Mouse (Mus musculus): ENCODE results near the gene Stk32b. TPM values are rescaled to one million over a fixed set of nuclear protein-coding genes. Genes with fewer than 3 reads are reported as not detected.
A peak's percentile ranks its signal among the peaks of the same experiment; 100 is the strongest.

Gene Stk32b
- polyA plus RNA-seq, 1 experiment from 2014 or later: 0.35 TPM

DNA sequence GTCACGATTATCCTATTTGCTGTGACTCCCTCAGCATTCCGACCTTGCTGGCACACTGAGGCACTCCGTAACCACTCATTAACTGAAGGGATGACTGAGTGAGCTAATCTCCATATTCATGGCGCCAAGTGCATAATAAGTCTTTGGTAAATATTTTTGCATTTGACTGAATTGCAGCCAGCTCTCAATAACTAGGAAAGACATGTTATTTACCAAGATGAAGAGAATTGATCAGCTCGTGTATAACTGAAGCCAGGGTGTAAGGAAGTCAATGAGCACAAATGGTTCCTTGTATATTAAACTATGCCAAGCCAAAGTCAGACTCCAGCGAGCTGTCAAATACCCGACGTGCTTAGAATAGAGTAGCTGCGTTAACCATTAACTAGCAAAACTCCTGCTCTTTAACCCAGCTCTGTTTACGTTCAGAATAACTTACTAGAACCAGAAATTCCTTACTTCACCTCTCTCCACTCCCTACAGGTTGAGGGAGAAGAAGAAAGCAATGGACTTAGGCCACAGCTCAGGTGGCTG, 66.2 kb downstream of the Stk32b start:
- Histone ChIP-seq H3K36me3 (no peaks in the 10 kb centered on the region), H3K4me2 (replicated peaks) (0 out of 2 replicates have a peak overlapping the region, but pooled peaks have one; percentile 3), H3K4me1 (replicated peaks) (no peaks in the 10 kb centered on the region), H3K4me3 (replicated peaks) (no peak overlapping the region), H3K9me3 (no peaks in the 10 kb centered on the region), H3K9ac (no peak overlapping the region), H3K27ac (peak overlapping the region; percentile 38), H3K27me3 (replicated peaks) (no peaks in the 10 kb centered on the region)
- ATAC-seq: peak; percentile 96
- WGBS: 51% methylated on average over 10 of the region's 10 CpGs

DNA sequence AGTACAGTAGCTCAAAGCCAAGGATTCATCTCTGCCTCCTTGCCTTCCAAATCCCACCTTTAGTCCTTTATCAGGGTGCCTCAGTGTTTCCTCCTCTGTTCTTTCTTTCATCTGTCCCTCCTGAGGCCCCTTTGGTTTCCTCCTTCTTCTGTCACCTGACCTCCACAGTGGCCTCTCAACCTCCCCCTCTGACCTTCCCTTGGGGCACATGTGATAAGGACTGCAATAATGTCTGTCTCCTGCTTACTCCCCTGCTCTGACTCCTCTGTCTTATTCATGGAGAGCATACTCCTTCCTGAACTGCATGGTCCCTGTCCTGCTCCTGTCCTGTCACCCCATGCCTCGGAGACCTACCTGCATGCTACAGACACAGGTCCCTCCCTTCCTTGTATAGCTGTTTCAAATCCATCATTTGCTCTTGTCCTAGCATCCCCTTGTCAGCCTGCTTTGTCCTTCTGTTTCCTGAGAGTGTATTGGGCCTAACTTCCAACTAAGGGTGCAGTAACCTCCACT, 66.8 kb downstream of the Stk32b start:
- 53% methylated on average over 1 of the region's 1 CpGs for WGBS
- no peak overlapping the region for H3K9ac ChIP-seq
- H3K4me1 ChIP-seq (replicated peaks): no peaks in the 10 kb centered on the region
- ATAC-seq: peak; percentile 52
- no peaks in the 10 kb centered on the region for H3K9me3 ChIP-seq
- H3K4me3 ChIP-seq (replicated peaks): no peak overlapping the region
- 0 out of 2 replicates have a peak overlapping the region, but pooled peaks have one; percentile 3 for H3K4me2 ChIP-seq (replicated peaks)
- no peak overlapping the region for H3K27ac ChIP-seq
- H3K27me3 ChIP-seq (replicated peaks): no peaks in the 10 kb centered on the region
- H3K36me3 ChIP-seq: no peaks in the 10 kb centered on the region

DNA sequence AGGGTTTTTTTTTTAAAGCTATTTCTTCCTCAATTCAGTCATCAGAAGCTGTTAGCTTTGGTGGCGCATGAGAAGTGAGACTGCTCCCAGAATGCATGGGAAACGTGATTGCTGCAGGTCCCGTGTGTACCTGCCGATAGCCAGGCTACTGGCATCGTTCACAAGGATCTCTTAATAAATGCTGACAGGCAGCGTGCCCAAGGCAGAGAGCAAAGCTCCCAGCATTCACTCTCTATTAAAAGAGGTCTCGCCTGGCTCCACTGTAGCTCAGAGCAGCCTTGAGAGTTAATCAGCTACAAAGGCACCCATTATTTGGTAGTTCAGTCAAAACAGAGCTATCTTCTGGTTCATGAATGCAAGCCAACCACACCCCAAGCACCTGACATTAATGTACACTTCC, 72.9 kb downstream of the Stk32b start:
- Histone ChIP-seq H3K9ac (no peak overlapping the region), H3K27ac (no peak overlapping the region), H3K4me3 (replicated peaks) (no peak overlapping the region), H3K4me1 (replicated peaks) (no peaks in the 10 kb centered on the region), H3K4me2 (replicated peaks) (no peak overlapping the region), H3K27me3 (replicated peaks) (no peaks in the 10 kb centered on the region), H3K36me3 (no peaks in the 10 kb centered on the region), H3K9me3 (no peaks in the 10 kb centered on the region)
- 80% methylated on average over 7 of the region's 7 CpGs for WGBS
- no peak for ATAC-seq

DNA sequence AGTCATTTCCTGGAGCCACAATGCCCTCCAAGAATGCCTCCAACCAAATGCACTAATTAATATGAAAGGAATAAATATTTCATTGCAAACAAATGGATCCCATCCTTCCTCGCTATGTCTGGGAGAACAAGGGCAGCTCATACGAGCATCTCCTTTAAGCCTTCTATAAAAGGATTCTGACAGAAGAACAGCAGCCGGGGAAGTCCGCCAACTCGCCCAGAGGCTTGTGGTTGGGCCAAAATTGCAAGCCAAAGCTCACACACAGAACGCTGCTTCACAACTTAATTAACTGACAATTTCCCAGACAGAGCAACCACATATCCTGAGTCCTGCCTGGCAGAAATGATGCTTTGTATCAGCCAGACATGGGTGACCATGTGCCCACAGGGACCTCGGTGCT, 74.5 kb downstream of the Stk32b start:
- no peak for ATAC-seq
- H3K4me2 ChIP-seq (replicated peaks): no peak overlapping the region

DNA sequence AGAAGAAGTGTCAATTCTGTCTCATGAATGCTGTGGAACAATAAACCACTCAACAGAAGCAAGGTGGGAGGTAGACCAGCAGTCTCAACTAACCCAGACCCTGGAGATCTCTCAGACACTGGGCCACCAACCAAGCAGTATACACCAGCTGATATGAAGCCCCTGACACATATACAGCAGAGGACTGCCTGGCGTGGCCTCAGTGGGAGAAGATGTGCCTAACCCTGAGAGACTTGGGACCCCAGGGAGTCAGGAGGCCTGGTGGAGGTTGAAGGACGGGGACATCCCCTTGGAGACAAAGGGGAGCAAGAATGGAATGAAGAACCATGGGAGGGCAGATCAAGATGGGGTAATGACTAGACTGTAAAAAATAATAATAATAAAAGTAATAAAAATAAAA, 82.2 kb downstream of the Stk32b start:
- H3K36me3 ChIP-seq: no peaks in the 10 kb centered on the region
- H3K4me3 ChIP-seq (replicated peaks): no peak overlapping the region
- H3K4me1 ChIP-seq (replicated peaks): no peaks in the 10 kb centered on the region
- no peak overlapping the region for H3K27ac ChIP-seq
- 0 out of 2 replicates have a peak, but pooled peaks cover 3% of the 10 kb centered on the region for H3K9me3 ChIP-seq
- WGBS: 78% methylated on average over 2 of the region's 2 CpGs
- no peaks in the 10 kb centered on the region for H3K27me3 ChIP-seq (replicated peaks)
- H3K9ac ChIP-seq: no peak overlapping the region
- H3K4me2 ChIP-seq (replicated peaks): no peak overlapping the region
- no peak for ATAC-seq

More for the DNA sequence above, 74.5 kb downstream of the Stk32b start:
- Histone ChIP-seq H3K9ac (no peak overlapping the region), H3K27me3 (replicated peaks) (no peaks in the 10 kb centered on the region), H3K4me1 (replicated peaks) (no peaks in the 10 kb centered on the region), H3K36me3 (no peaks in the 10 kb centered on the region), H3K27ac (no peak overlapping the region), H3K9me3 (no peaks in the 10 kb centered on the region), H3K4me3 (replicated peaks) (no peak overlapping the region)
- 80% methylated on average over 7 of the region's 7 CpGs for WGBS

DNA sequence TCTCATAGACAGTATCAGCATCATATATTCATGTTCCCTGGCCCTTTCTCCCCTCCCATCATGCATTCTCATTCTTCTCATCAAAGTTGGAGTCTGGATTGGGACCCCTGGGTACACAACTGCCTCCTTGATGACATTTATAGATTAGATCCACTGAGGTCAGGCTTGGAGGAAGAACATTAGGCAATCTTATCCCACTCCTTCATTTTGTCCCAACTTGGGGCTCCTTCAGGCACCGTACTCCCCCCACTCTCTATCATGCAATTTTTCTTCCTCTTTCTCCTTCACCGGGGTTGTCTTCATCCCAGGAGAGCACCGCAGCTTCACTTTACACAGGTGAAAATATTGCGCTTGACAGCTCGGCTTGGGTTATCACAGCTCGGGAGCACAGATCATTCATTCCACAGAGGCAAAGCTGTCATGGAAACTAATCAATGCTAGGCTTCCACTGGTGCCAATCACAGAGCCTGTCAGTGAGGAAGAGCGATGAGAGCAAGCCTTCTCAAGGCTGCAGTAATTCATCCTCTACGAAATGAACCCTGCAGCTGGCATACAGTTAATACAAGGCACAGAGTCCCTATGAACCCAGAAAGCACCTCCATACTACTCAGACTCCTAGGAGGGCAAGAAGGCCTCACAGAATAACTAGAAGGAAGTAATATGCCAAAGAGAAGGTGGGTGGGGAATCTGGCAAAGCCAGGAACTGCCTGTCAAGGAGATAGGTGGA, 89.4 kb downstream of the Stk32b start:
- Histone ChIP-seq H3K27me3 (replicated peaks) (no peaks in the 10 kb centered on the region), H3K27ac (no peak overlapping the region), H3K4me1 (replicated peaks) (no peaks in the 10 kb centered on the region), H3K9ac (no peak overlapping the region), H3K4me3 (replicated peaks) (no peak overlapping the region), H3K36me3 (no peaks in the 10 kb centered on the region), H3K4me2 (replicated peaks) (no peak overlapping the region), H3K9me3 (0 out of 2 replicates have a peak, but pooled peaks cover 3% of the 10 kb centered on the region)
- no peak for ATAC-seq
- 86% methylated on average over 8 of the region's 8 CpGs for WGBS

DNA sequence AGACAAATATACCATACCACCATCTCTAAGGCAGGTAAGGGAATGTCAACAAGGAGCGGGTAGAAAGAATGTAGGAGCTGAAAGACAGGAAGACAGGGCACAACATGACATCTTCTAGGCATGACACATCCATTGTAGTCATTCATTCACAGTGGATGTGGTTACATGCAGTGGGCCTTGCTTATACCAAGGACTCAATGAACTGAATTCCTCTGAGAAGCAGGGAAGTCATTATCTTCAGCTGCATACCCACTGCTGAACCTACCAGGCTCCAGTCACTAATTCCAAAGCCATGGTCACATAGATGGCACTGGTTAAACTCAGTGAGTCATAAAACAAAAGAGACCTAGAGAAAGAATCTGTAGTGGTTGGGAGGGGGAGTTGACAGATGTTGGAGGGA, 105.1 kb downstream of the Stk32b start:
- Histone ChIP-seq H3K9ac (no peak overlapping the region), H3K27me3 (replicated peaks) (no peaks in the 10 kb centered on the region), H3K4me3 (replicated peaks) (no peak overlapping the region), H3K27ac (no peak overlapping the region), H3K36me3 (no peaks in the 10 kb centered on the region), H3K9me3 (no peaks in the 10 kb centered on the region), H3K4me1 (replicated peaks) (no peaks in the 10 kb centered on the region), H3K4me2 (replicated peaks) (no peak overlapping the region)
- WGBS: 75% methylated on average over 1 of the region's 1 CpGs
- ATAC-seq: no peak

DNA sequence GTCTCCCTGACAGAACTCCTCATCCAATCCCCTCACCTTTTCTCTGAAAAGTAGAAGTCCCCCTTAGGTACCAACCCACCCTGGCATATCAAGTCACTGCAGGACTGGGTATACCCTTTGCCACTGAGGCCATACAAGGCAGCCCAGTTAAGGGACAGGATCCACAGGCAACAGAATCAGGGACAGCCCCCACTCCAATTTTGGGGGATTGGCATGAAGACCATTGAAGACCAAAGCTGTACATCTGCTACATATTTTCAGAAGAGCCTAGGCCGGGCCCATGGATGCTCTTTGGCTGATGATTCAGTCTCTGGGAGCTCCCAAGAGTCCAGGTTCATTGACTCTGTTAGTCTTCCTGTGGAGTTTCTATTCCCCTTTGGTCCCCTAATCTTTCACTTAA, 117.4 kb downstream of the Stk32b start:
- ATAC-seq: no peak

DNA sequence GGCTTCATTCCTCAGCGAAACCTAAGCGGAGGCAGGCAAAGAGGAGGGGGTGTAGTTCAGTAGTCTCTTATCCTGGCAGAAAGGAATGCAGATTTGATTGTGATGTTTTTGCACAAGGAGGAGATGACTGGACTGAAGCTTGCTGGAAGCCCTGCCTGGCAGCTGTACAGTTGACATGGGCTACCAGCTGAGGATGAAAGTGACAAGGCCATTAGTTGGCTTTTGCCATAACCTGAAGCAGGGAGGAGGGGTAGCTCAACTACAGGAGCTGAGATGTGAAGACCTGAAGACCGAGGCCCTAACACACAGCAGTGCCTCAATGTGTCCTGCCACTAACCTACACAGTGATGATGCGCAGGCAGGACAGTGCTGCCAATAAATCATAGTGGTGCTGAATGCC, 118.7 kb downstream of the Stk32b start:
- no peak for ATAC-seq
- Histone ChIP-seq H3K9me3 (no peaks in the 10 kb centered on the region), H3K4me1 (replicated peaks) (no peaks in the 10 kb centered on the region), H3K27ac (no peak overlapping the region), H3K9ac (no peak overlapping the region), H3K4me2 (replicated peaks) (no peak overlapping the region), H3K36me3 (no peaks in the 10 kb centered on the region), H3K4me3 (replicated peaks) (no peak overlapping the region), H3K27me3 (replicated peaks) (no peaks in the 10 kb centered on the region)
- 82% methylated on average over 4 of the region's 4 CpGs for WGBS

More for the DNA sequence above, 117.4 kb downstream of the Stk32b start:
- Histone ChIP-seq H3K9me3 (no peaks in the 10 kb centered on the region), H3K36me3 (no peaks in the 10 kb centered on the region), H3K4me2 (replicated peaks) (no peak overlapping the region), H3K9ac (no peak overlapping the region), H3K27ac (no peak overlapping the region), H3K4me1 (replicated peaks) (no peaks in the 10 kb centered on the region), H3K4me3 (replicated peaks) (no peak overlapping the region), H3K27me3 (replicated peaks) (no peaks in the 10 kb centered on the region)
- WGBS: 80% methylated on average over 1 of the region's 1 CpGs

DNA sequence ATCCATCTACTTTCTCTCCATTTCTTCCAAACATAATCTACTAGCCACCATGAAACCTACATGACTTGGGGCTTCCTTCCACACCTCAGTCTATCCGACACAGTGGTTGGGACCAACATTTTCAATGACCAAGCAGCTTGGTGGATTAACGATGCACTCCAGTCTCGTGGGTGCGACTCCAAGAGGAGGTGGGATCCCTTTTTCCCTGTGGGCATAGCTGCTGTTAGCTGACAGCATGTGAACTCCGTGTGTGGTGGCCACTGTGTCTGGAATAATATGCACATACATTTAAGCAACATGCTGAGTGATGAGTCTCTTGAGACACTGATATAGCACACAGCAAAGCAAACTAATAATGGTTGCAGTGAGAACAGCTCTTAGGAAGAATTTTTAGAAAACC, 124.6 kb downstream of the Stk32b start:
- Histone ChIP-seq H3K27me3 (replicated peaks) (no peaks in the 10 kb centered on the region), H3K36me3 (no peaks in the 10 kb centered on the region), H3K9me3 (no peaks in the 10 kb centered on the region), H3K4me1 (replicated peaks) (no peaks in the 10 kb centered on the region), H3K4me2 (replicated peaks) (no peak overlapping the region), H3K27ac (no peak overlapping the region), H3K9ac (no peak overlapping the region), H3K4me3 (replicated peaks) (no peak overlapping the region)
- no peak for ATAC-seq
- WGBS: 87% methylated on average over 5 of the region's 5 CpGs

DNA sequence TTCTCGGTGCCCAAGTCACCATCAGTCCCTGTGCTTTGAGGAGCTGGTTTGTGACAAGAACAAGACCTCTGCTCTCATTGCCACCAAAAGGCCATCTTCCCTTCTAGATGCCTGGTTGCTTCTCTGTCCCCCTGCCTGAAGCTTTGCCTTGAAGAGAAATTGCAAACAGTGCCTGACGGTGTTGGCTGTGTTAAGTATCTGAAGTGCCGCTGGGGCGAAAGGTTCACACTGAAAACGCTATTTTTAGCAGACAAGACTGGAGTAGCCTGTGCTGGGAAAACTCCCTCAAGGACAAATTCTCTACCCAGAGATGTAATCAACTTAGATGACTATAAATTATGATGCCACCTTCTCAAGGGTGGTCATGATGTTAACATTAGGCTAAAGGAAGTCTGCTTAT, 129.1 kb downstream of the Stk32b start:
- H3K9me3 ChIP-seq: no peaks in the 10 kb centered on the region
- H3K27ac ChIP-seq: no peak overlapping the region
- H3K4me1 ChIP-seq (replicated peaks): no peaks in the 10 kb centered on the region
- H3K36me3 ChIP-seq: no peaks in the 10 kb centered on the region
- 38% methylated on average over 5 of the region's 5 CpGs for WGBS
- no peak overlapping the region for H3K4me3 ChIP-seq (replicated peaks)
- no peaks in the 10 kb centered on the region for H3K27me3 ChIP-seq (replicated peaks)
- H3K4me2 ChIP-seq (replicated peaks): no peak overlapping the region
- no peak for ATAC-seq
- H3K9ac ChIP-seq: no peak overlapping the region

DNA sequence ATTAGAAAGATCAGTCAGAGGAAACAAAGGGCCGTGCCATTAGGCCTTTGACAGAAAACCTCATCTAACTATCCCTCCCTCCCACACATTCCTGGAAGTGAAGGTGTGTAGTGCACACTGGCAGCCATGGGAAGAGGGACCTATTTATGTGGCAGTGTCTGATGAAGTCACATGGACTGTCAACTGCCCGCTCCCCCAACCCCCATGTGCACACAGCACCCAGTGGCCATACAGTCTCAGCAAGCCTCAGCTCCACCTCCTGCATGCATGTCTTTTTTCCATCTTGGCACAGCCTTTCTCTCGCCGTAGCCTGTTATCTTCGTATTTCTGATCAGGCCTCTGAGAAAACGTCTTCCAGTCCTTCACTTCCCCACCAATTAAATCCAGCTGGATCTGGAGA, 130.9 kb downstream of the Stk32b start:
- no peaks in the 10 kb centered on the region for H3K27me3 ChIP-seq (replicated peaks)
- H3K27ac ChIP-seq: no peak overlapping the region
- no peaks in the 10 kb centered on the region for H3K9me3 ChIP-seq
- no peak overlapping the region for H3K9ac ChIP-seq
- H3K4me2 ChIP-seq (replicated peaks): no peak overlapping the region
- no peak for ATAC-seq
- H3K4me3 ChIP-seq (replicated peaks): no peak overlapping the region
- H3K36me3 ChIP-seq: no peaks in the 10 kb centered on the region
- 79% methylated on average over 6 of the region's 6 CpGs for WGBS
- H3K4me1 ChIP-seq (replicated peaks): no peaks in the 10 kb centered on the region

DNA sequence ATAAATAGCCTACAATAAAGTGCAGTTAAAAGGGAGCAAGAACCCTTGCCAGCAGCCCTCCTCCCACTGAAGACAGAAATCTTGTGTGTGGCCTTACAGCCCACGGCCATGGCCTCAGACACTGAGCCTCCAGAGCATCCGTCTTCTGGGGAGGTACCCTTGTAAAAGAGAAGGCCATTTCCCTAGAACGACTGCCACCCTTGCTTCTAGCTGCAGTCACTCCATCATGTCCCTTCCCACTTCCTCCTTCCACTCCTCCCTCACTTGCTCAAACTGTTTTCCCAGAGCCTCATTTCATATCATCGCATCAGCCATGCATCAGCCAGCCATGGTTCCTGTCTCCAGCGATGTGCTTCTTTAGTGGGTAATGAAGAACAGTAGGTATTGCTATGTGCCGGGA, 141.5 kb downstream of the Stk32b start:
- Histone ChIP-seq H3K4me1 (replicated peaks) (no peaks in the 10 kb centered on the region), H3K27me3 (replicated peaks) (no peaks in the 10 kb centered on the region), H3K27ac (no peak overlapping the region), H3K9ac (no peak overlapping the region), H3K36me3 (no peaks in the 10 kb centered on the region), H3K4me3 (replicated peaks) (no peak overlapping the region), H3K4me2 (replicated peaks) (no peak overlapping the region), H3K9me3 (no peaks in the 10 kb centered on the region)
- no peak for ATAC-seq
- 64% methylated on average over 6 of the region's 6 CpGs for WGBS

All from intestine, embryonic 15.5 days (tissue).